Mouse (Mus musculus): ENCODE measurements around the gene Atn1.

Atn1 gene

GRCm38 (mm10) chr6:124740211-124740887 lies 16.0 kb downstream of the Atn1 start:
- peak; percentile 97 for DNase-seq

GRCm38 (mm10) chr6:124739231-124739796 lies 17.0 kb downstream of the Atn1 start:
- DNase-seq = peak; percentile 92

- peak; percentile 97 for DNase-seq
Observed at GRCm38 (mm10) chr6:124738511-124739023, 17.8 kb downstream of the Atn1 start, which contains the start of gene Ptpn6. Gene Ptpn6, minus strand, starts transcription at chr6:124738714.

- no peak for DNase-seq
Observed at GRCm38 (mm10) chr6:124737040-124737439, 19.3 kb downstream of the Atn1 start.

- no peak for DNase-seq
Observed at GRCm38 (mm10) chr6:124734417-124734816, 21.9 kb downstream of the Atn1 start.

- peak; percentile 98 for DNase-seq
Observed at GRCm38 (mm10) chr6:124732476-124733370, 23.6 kb downstream of the Atn1 start.

- DNase-seq = no peak
Observed at GRCm38 (mm10) chr6:124731038-124731437, 25.3 kb downstream of the Atn1 start.

- DNase-seq = peak; percentile 96
Observed at GRCm38 (mm10) chr6:124729850-124730705, 26.2 kb downstream of the Atn1 start.

GRCm38 (mm10) chr6:124728621-124729020 lies 27.7 kb downstream of the Atn1 start:
- no peak for DNase-seq

- DNase-seq = no peak
Observed at GRCm38 (mm10) chr6:124724472-124724871, 31.9 kb downstream of the Atn1 start.

GRCm38 (mm10) chr6:124723541-124723940 lies 32.8 kb downstream of the Atn1 start:
- peak; percentile 97 for DNase-seq

- DNase-seq = no peak
Observed at GRCm38 (mm10) chr6:124722876-124723473, 33.3 kb downstream of the Atn1 start.

GRCm38 (mm10) chr6:124720904-124721303 lies 35.4 kb downstream of the Atn1 start:
- DNase-seq = no peak

- no peak for DNase-seq
Observed at GRCm38 (mm10) chr6:124719354-124719978, 36.9 kb downstream of the Atn1 start.

GRCm38 (mm10) chr6:124718703-124719102 lies 37.6 kb downstream of the Atn1 start:
- no peak for DNase-seq

GRCm38 (mm10) chr6:124717968-124718367 lies 38.4 kb downstream of the Atn1 start:
- DNase-seq = no peak

GRCm38 (mm10) chr6:124716864-124717490 lies 39.3 kb downstream of the Atn1 start:
- no peak for DNase-seq

- no peak for DNase-seq
Observed at GRCm38 (mm10) chr6:124712918-124713317, 43.4 kb downstream of the Atn1 start.

GRCm38 (mm10) chr6:124711824-124712782 lies 44.2 kb downstream of the Atn1 start, which contains the start of the genes Emg1 and Phb2:
Gene Emg1, minus strand, starts transcription at chr6:124712178.
Gene Phb2, plus strand, starts transcription at chr6:124712336.
- DNase-seq = peak; percentile 100

Measured in heart, adult 11 months (tissue).